Mouse (Mus musculus) forebrain, embryonic 12.5 days (tissue): ENCODE results near the gene Enox2. TPM values are rescaled to one million over a fixed set of nuclear protein-coding genes. Genes with fewer than 3 reads are reported as not detected.

Source experiments
- polyA plus RNA-seq: library from polyadenylated mRNA; unstranded; fragments of >200 nt; fragmentation: Nextera tagmentation; extraction: Ambion mirVana; gene quantifications from 2 replicates; pipeline ENCODE4 v1.2.1, GENCODE M21; 2016

The Enox2 gene
- polyA plus RNA-seq, 1 experiment from 2014 or later: 12.9 TPM

Other genes with a start within 250 kb of the Enox2 start
- gene Arhgap36, start 175.7 kb upstream of the Enox2 start, polyA plus RNA-seq: 1.4 TPM in 2 replicates